Mouse (Mus musculus): ENCODE measurements around the gene Oprd1. TPM values are rescaled to one million over a fixed set of nuclear protein-coding genes. Genes with fewer than 3 reads are reported as not detected.
A peak's percentile ranks its signal among the peaks of the same experiment; 100 is the strongest.

Oprd1 gene
- polyA plus RNA-seq, 1 experiment: not detected

DNA sequence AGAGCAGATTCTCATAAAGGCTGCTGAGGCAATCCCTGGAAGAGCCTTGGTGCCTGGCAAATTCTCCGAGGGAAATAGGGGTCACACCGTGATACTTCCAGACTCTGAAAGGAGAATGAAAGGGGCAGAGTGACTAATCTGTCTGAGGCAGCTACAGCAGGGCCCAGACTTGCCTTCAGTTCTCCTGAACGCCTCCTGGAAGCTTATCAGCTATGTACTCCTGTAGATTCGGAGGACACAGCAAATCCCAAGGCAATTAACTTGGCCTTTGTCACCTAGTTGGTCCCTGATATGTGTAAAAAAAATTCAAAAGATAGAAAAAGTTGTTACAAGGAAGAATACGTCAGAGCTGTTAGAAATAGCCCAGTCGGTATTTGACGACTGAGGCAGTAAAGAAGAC lies 49.2 kb downstream of the Oprd1 start:
- H3K4me1 ChIP-seq (ENCODE audit: control insufficient read depth, insufficient read depth, low read length): no peaks in the 10 kb centered on the region
- TF ChIP-seq CTCF (IDR thresholded peaks at IDR 0.05; ENCODE audit: borderline replicate concordance, insufficient read depth, low read length): no peak
- TF ChIP-seq POLR2A (IDR thresholded peaks at IDR 0.05; ENCODE audit: low read depth, low read length): no peak
- no peak overlapping the region for H3K4me3 ChIP-seq (ENCODE audit: insufficient read depth, low read length)
- H3K27ac ChIP-seq (ENCODE audit: insufficient read depth, low read length): no peak overlapping the region

DNA sequence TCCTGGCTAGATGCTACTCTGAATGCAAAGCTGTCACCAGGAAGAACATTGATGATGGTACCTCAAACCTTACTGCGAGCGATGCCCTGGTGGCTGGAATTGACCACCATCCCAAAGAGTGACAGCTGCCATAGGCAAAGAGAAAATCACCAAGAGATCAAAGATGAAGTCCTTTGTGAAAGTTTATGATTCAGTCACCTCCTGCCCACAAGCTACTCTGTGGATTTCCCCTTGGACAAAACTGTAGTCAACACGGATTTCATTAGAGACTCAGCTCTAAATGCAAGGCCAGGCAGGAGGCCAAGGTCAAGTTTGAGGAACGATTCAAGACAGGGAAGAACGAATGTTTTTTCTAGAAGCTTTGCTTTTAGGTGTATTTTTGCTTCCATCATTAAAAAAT lies 50.4 kb downstream of the Oprd1 start:
- no peak overlapping the region for H3K4me3 ChIP-seq (ENCODE audit: insufficient read depth, low read length)
- no peak for TF ChIP-seq POLR2A (IDR thresholded peaks at IDR 0.05; ENCODE audit: low read depth, low read length)
- no peak for TF ChIP-seq CTCF (IDR thresholded peaks at IDR 0.05; ENCODE audit: borderline replicate concordance, insufficient read depth, low read length)
- H3K27ac ChIP-seq (ENCODE audit: insufficient read depth, low read length): no peak overlapping the region
- H3K4me1 ChIP-seq (ENCODE audit: control insufficient read depth, insufficient read depth, low read length): no peaks in the 10 kb centered on the region

DNA sequence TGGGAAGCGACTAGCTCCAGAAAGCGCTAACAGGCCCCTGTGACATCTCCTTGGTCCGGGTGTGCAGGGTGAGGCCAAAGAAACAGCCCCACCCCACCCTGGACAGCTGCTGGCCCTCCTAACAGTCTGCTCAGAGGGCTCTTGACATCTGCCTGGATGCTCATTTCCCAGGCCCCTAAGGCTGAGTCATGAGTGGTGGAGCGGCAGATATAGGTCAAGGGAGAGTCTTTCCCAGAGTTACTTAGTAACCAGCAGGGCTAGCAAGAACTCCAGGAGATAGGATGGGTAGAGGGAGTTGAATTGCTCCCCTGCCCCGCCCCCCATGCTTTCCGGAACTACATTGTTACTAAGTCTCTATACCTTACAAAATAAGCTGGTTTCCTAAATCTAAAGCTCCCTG lies 51.1 kb downstream of the Oprd1 start:
- H3K27ac ChIP-seq (ENCODE audit: insufficient read depth, low read length): no peak overlapping the region
- H3K4me3 ChIP-seq (ENCODE audit: insufficient read depth, low read length): no peak overlapping the region
- H3K4me1 ChIP-seq (ENCODE audit: control insufficient read depth, insufficient read depth, low read length): no peaks in the 10 kb centered on the region
- TF ChIP-seq POLR2A (IDR thresholded peaks at IDR 0.05; ENCODE audit: low read depth, low read length) (no peak), CTCF (IDR thresholded peaks at IDR 0.05; ENCODE audit: borderline replicate concordance, insufficient read depth, low read length) (no peak)

DNA sequence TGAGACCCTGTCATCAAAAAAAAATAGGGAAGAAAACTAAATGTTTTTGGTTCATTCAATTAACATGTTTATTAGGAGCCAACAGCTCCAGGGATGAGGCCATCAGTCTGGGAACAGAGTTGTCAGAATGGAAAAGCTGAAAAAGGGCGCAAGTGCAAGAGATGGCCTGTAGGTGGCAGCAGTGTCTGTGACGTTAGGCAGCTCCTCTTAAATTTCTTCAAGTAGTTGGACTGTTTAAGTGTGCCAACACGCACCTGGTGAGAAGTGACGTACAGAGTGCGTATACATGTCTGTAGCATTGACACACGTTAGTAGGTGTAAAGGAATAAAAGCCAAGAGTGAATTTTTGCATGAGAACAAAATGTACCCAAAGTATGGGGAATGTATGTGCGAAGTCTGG lies 55.4 kb downstream of the Oprd1 start:
- no peaks in the 10 kb centered on the region for H3K4me1 ChIP-seq (ENCODE audit: control insufficient read depth, insufficient read depth, low read length)
- no peak overlapping the region for H3K27ac ChIP-seq (ENCODE audit: insufficient read depth, low read length)
- H3K4me3 ChIP-seq (ENCODE audit: insufficient read depth, low read length): no peak overlapping the region
- TF ChIP-seq CTCF (IDR thresholded peaks at IDR 0.05; ENCODE audit: borderline replicate concordance, insufficient read depth, low read length) (peak; percentile 82), POLR2A (IDR thresholded peaks at IDR 0.05; ENCODE audit: low read depth, low read length) (no peak)

DNA sequence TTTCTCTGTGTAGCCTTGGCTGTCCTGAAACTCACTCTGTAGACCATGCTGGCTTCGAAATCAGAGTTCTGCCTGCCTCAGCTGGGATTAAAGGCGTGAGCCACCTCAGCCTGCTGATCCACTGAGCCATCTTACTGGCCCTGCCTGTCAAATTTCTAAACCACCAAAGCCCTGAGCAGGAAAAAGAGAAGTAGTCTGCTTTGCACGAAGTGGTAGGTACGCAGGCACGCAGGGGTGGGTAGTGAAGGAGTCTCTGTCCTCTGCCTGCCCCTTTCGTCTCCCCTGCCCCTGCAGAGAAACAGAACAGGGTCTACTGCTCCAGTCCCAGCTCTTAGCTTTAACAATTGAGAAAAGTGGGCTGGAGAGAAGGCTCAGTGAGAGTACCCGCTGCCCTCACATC lies 59.2 kb downstream of the Oprd1 start:
- H3K4me1 ChIP-seq (ENCODE audit: control insufficient read depth, insufficient read depth, low read length): no peaks in the 10 kb centered on the region
- TF ChIP-seq CTCF (IDR thresholded peaks at IDR 0.05; ENCODE audit: borderline replicate concordance, insufficient read depth, low read length) (no peak), POLR2A (IDR thresholded peaks at IDR 0.05; ENCODE audit: low read depth, low read length) (no peak)
- H3K27ac ChIP-seq (ENCODE audit: insufficient read depth, low read length): no peak overlapping the region
- no peak overlapping the region for H3K4me3 ChIP-seq (ENCODE audit: insufficient read depth, low read length)

DNA sequence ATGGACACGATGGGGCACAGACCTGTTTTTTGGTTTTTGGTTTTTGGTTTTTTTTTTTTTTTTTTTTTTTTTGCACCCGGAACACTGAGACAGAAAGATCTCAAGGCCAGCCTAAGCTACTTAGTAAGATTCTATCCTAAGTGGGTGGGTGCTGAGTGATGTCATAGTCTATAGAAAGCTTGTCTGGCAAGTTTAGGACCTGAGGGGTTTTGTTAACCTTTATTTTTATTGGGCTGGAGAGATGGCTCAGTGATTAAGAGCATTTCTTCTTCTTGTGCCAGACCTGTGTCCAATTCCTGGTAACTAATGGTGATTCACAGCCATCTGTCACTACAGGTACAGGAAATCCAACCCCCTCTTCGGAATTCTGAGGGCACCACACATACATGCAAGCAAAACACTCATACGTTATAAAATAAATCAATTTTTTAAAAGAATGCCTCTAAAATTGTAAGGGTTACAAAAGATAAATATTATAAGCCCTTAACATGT lies 63.7 kb downstream of the Oprd1 start:
- Histone ChIP-seq H3K4me3 (ENCODE audit: insufficient read depth, low read length) (no peak overlapping the region), H3K4me1 (ENCODE audit: control insufficient read depth, insufficient read depth, low read length) (0 out of 2 replicates have a peak, but pooled peaks cover 3% of the 10 kb centered on the region), H3K27ac (ENCODE audit: insufficient read depth, low read length) (no peak overlapping the region)
- TF ChIP-seq POLR2A (IDR thresholded peaks at IDR 0.05; ENCODE audit: low read depth, low read length) (no peak), CTCF (IDR thresholded peaks at IDR 0.05; ENCODE audit: borderline replicate concordance, insufficient read depth, low read length) (no peak)

DNA sequence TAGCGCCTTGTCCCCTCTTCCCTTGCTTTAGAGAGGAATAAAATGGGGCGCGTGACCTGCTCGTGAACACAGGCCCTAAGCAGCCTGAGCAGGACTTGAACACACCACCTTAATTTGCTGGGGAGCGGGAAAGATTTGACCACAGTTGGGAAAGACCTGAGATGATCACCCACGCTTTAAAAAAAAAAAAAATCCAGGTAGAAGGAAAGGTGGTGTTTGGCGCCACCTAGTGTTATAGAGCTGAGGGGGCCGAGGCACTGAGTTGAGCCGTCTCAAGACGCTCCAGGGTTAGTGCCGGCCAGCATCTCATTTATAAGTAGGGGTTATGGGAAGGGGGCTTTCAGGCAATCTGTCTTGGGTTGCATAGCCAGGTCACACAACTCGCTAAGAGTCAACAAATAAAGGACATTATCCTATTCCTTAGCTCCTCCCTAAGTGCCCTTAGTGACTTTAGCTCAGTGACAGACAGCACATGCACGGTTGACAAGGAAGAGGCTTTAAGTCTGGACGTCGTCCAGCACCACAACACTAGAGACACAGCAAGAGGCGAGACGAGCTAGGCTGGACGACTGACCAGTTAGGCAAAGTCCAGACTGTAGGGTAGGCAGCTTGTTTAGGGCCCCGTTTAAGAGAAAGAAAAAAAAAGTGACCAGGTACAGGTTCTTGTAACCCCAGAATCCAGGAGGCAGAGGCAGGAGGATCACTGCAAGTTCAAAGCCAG lies 64.6 kb downstream of the Oprd1 start:
- no peak overlapping the region for H3K27ac ChIP-seq (ENCODE audit: insufficient read depth, low read length)
- H3K4me1 ChIP-seq (ENCODE audit: control insufficient read depth, insufficient read depth, low read length): 0 out of 2 replicates have a peak, but pooled peaks cover 3% of the 10 kb centered on the region

DNA sequence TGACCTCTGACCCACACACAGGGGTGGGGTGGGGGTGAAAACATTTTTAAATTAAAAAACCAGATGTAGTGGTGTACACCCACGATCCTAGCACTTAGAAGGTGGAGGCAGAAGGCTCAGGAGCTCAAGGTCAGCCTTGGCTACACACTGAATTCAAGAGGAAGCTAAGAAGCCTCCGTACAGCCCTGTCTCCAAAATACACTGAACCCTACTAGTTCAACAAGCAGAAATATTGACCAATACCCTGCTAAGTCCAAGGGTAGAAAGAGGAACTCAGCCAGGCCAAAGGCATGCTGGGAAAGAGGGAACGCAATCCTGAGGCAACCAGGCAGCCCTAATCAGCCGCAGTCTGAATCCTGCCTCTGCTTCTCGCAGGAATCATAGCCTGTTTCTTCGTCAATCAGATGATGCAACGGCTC lies 66.0 kb downstream of the Oprd1 start:
- 0 out of 2 replicates have a peak, but pooled peaks cover 3% of the 10 kb centered on the region for H3K4me1 ChIP-seq (ENCODE audit: control insufficient read depth, insufficient read depth, low read length)
- no peak overlapping the region for H3K4me3 ChIP-seq (ENCODE audit: insufficient read depth, low read length)
- H3K27ac ChIP-seq (ENCODE audit: insufficient read depth, low read length): peak overlapping the region; percentile 14; the same call in 1 of the 2 replicates
- TF ChIP-seq POLR2A (IDR thresholded peaks at IDR 0.05; ENCODE audit: low read depth, low read length) (no peak), CTCF (IDR thresholded peaks at IDR 0.05; ENCODE audit: borderline replicate concordance, insufficient read depth, low read length) (no peak)

More for the DNA sequence above, 64.6 kb downstream of the Oprd1 start:
- H3K4me3 ChIP-seq (ENCODE audit: insufficient read depth, low read length): no peak overlapping the region
- TF ChIP-seq CTCF (IDR thresholded peaks at IDR 0.05; ENCODE audit: borderline replicate concordance, insufficient read depth, low read length) (peak; percentile 65; the same call in 1 of the 2 replicates), POLR2A (IDR thresholded peaks at IDR 0.05; ENCODE audit: low read depth, low read length) (no peak)

DNA sequence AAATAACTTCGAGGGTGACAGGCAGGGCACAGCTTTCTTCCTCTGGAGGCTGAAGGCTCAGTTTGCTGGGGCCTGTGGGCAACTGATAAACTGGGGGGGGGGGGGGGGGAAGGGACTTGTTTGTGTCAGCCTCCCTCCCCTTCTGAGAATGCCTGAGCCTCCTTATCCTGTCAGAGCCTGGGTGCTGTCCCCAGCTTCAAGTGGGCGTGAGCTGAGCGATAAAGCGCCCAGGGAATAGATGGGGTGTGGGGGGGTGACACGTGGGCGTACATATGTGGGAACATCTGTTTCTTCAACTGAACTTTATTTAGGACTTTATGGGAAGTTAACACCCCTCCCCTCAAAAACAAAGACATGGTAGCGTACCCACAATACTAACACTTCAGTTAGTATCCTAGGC lies 66.8 kb downstream of the Oprd1 start:
- Histone ChIP-seq H3K27ac (ENCODE audit: insufficient read depth, low read length) (no peak overlapping the region), H3K4me3 (ENCODE audit: insufficient read depth, low read length) (no peak overlapping the region)
- TF ChIP-seq CTCF (IDR thresholded peaks at IDR 0.05; ENCODE audit: borderline replicate concordance, insufficient read depth, low read length): no peak
- no peak for TF ChIP-seq POLR2A (IDR thresholded peaks at IDR 0.05; ENCODE audit: low read depth, low read length)

More for the DNA sequence above, 66.8 kb downstream of the Oprd1 start:
- H3K4me1 ChIP-seq (ENCODE audit: control insufficient read depth, insufficient read depth, low read length): 0 out of 2 replicates have a peak, but pooled peaks cover 3% of the 10 kb centered on the region

Measured in embryonic fibroblast, embryonic 13.5 days (primary cell).